Mouse (Mus musculus): Measurements from ENCODE around the gene Flrt2. TPM values are rescaled to one million over a fixed set of nuclear protein-coding genes. Genes with fewer than 3 reads are reported as not detected.

Gene Flrt2
- polyA plus RNA-seq, 1 experiment from 2014 or later = 19.2 TPM

DNA sequence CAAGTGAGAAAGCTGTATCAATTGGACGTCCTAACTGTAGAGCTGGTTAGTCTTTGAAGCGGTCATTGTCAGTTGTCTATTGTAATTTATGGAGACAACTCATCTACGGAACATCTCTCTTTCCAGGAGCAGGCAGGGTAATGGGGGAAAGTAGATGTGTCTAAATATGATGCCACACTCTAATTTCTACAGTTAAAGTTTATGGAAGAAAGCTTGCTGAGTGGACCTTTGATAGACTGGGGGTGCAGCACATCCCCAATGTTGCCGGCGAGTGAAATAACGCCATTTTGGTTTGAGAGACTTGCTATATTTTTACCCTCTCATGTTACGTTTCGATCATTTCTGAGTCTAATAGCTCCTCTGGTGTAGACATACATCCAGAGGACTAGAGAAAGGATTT lies 2.5 kb downstream of the Flrt2 start:
- Histone ChIP-seq H3K4me3 (peak overlapping the region; percentile 95), H3K27ac (peak overlapping the region; percentile 95), H3K36me3 (no peaks in the 10 kb centered on the region), H3K27me3 (no peaks in the 10 kb centered on the region), H3K9me3 (replicated peaks) (no peaks in the 10 kb centered on the region), H3K4me1 (replicated peaks) (peaks cover 37% of the 10 kb centered on the region), H3K9ac (peak overlapping the region; percentile 86), H3K4me2 (peak overlapping the region; percentile 93)
- under 1% methylated on average over 8 of the region's 8 CpGs for WGBS
- no peak for ATAC-seq (replicated peaks; ENCODE audit: insufficient number of reproducible peaks, insufficient read depth, low FRiP score, low read depth)

DNA sequence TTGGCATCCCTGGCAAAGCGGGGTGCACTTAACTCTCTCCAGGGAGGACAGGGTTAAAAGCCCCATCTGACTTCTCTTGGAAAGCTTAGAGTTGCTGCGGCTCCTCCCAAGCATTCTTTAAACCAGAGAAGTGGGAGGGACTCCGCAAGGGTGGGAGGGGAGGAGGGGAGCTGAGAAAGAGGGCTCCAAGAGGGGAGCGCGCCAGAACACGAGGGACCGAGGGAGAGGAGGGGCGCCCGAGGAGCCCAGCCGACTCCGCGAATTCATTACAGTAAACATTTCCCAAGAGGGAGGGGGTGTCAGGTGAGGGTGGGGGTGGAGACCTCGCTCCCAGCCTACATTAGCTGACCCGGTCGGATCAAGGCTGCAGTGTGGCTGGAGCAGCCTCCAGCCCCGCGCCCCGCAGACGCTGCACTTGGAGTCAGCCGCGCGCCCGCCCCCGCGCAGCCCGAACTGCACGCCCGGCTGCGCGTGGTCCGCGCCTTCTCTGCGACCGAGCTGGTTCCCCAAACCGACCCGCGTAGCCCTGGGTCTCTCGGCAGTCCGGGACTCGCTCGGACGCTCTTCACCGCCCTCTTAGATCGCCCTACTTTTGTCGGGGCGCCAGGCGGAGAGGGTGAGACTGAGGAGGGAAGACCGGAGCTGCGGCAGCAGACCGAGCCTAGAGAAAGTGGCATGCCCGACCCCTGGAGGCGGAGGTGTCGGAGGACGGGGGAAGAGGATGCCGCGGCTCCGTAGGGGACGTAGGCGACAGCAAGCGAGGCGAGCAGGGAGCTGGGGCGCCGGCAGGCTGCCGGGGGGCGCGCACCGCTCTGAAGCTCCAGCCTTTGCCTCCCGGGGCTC lies 3.2 kb downstream of the Flrt2 start:
- H3K4me3 ChIP-seq = peak overlapping the region; percentile 95
- ATAC-seq (replicated peaks; ENCODE audit: insufficient number of reproducible peaks, insufficient read depth, low FRiP score, low read depth) = peak; percentile 88
- WGBS = under 1% methylated on average over 68 of the region's 68 CpGs
- H3K4me1 ChIP-seq (replicated peaks) = peaks cover 41% of the 10 kb centered on the region
- H3K27ac ChIP-seq = peak overlapping the region; percentile 95
- no peaks in the 10 kb centered on the region for H3K36me3 ChIP-seq
- peak overlapping the region; percentile 86 for H3K9ac ChIP-seq
- peak overlapping the region; percentile 93 for H3K4me2 ChIP-seq
- H3K9me3 ChIP-seq (replicated peaks) = no peaks in the 10 kb centered on the region
- no peaks in the 10 kb centered on the region for H3K27me3 ChIP-seq

DNA sequence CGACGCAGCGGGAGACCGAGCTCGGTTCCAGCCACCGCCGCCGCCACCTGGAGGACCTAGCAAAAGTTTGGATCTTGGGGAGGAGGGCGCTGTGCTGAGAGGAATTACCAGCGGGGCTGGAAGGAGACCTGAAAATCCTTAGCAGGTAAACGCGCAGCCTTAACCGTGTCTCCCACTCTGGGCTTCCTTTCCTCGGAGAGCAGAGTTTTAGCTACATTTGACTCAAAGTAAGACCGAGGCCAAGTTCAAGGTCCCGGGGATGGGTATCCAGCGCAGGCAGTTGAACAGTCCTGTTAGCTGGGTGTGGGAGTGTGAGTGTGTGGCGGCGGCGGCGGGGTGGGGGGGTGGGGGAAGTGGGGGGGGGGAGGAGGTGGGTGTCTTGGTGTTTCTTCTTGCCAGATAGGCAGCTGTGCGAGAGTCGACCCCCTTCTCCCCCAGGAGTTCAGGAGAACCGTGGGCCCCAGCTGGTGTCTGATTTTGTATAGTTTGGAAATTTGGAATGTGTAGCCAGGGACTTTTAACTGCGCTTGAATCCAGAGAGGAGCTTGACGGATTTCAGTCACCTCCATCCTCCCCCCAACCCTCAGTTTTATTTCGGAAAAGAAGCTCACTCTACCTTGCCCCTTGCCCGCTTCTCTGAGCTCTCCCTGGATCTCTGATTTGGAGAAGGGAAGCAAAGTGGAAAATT lies 4.0 kb downstream of the Flrt2 start:
- Histone ChIP-seq H3K4me3 (peak overlapping the region; percentile 95), H3K36me3 (no peaks in the 10 kb centered on the region), H3K4me1 (replicated peaks) (peaks cover 46% of the 10 kb centered on the region), H3K9ac (peak overlapping the region; percentile 86), H3K4me2 (peak overlapping the region; percentile 93), H3K9me3 (replicated peaks) (no peaks in the 10 kb centered on the region), H3K27me3 (no peaks in the 10 kb centered on the region), H3K27ac (peak overlapping the region; percentile 95)
- WGBS = 1% methylated on average over 28 of the region's 28 CpGs
- ATAC-seq (replicated peaks; ENCODE audit: insufficient number of reproducible peaks, insufficient read depth, low FRiP score, low read depth) = no peak

DNA sequence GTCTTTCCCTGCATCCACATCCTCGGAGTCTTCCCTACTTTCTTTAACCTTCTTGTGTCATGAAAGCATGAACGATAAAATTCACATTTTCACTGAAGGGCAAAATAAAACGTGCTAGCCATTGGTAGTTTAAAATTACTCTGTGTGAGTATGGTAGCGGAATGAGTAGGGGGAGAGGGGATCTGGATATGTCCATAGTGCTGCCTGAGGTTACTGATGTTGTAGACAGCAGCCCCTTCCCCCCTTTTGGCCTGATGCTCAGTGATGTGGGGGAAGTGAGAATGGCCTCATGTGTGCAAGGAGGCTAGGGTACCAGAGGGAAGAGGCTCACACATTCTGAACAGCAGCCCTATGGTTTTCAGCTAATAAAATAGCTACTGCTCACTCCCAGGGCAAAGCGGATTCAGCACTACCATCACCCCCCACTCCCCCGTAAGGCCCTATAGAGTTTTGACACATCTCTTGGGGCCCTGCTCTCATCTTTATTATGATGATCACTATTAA lies 4.5 kb downstream of the Flrt2 start:
- no peak for ATAC-seq (replicated peaks; ENCODE audit: insufficient number of reproducible peaks, insufficient read depth, low FRiP score, low read depth)
- Histone ChIP-seq H3K9me3 (replicated peaks) (no peaks in the 10 kb centered on the region), H3K4me2 (peak overlapping the region; percentile 93), H3K36me3 (no peaks in the 10 kb centered on the region), H3K4me3 (peak overlapping the region; percentile 95), H3K27ac (peak overlapping the region; percentile 95), H3K27me3 (no peaks in the 10 kb centered on the region), H3K4me1 (replicated peaks) (peaks cover 41% of the 10 kb centered on the region), H3K9ac (peak overlapping the region; percentile 86)
- WGBS = 6% methylated on average over 6 of the region's 6 CpGs

DNA sequence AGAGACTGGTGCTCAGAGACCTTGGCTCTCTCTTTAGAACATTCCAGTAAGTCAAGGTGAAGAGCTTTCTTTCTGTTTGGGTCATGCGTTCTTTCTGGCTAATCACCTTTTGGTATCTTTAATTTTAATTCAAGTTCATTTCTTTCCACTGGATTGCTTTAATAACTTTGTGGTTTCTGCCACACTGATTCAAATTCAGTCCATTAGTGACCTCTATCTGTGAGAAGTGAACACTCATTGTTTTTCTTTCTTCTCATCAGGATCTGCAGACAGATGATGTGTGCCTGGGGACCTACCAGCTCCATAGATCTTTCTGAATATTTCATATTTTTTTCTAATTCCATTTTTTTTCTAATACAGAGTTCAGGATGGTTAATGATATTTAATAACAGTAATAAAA lies 6.5 kb downstream of the Flrt2 start:
- Histone ChIP-seq H3K4me1 (replicated peaks) (peaks cover 34% of the 10 kb centered on the region), H3K36me3 (no peaks in the 10 kb centered on the region), H3K27ac (0 out of 2 replicates have a peak overlapping the region, but pooled peaks have one; percentile 6), H3K4me2 (peak overlapping the region; percentile 93), H3K27me3 (no peaks in the 10 kb centered on the region), H3K4me3 (peak overlapping the region; percentile 95), H3K9ac (no peak overlapping the region), H3K9me3 (replicated peaks) (no peaks in the 10 kb centered on the region)
- ATAC-seq (replicated peaks; ENCODE audit: insufficient number of reproducible peaks, insufficient read depth, low FRiP score, low read depth) = no peak
- WGBS = 40% methylated on average over 1 of the region's 1 CpGs

- Histone ChIP-seq H3K9ac (no peak overlapping the region), H3K27me3 (no peaks in the 10 kb centered on the region), H3K9me3 (replicated peaks) (no peaks in the 10 kb centered on the region), H3K4me1 (replicated peaks) (peaks cover 34% of the 10 kb centered on the region), H3K36me3 (no peaks in the 10 kb centered on the region), H3K27ac (peak overlapping the region; percentile 57), H3K4me2 (no peak overlapping the region), H3K4me3 (no peak overlapping the region)
- 22% methylated on average over 2 of the region's 2 CpGs for WGBS
- ATAC-seq (replicated peaks; ENCODE audit: insufficient number of reproducible peaks, insufficient read depth, low FRiP score, low read depth) = no peak
Observed at GRCm38 (mm10) chr12:95700746-95701145, 8.7 kb downstream of the Flrt2 start.

DNA sequence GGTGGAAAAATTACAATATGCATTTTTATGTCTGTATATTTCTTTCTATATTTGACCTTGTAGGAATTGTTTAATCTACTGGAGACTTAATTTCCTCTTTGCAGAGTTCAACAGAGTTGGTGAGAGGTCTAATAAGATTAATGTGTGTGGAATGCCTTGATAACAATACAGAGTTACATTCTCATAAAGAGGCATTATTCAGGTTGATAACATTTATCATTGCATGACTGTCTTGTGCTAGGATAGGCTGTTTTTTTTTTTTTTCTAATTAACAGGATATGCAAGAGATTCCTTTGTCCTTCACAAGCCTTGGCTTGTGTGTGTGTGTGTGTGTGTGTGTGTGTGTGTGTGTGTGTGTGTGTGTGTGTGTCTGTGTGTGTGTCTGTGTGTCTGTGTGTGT lies 9.6 kb downstream of the Flrt2 start:
- Histone ChIP-seq H3K4me1 (replicated peaks) (peaks cover 34% of the 10 kb centered on the region), H3K27me3 (no peaks in the 10 kb centered on the region), H3K4me3 (no peak overlapping the region), H3K9me3 (replicated peaks) (no peaks in the 10 kb centered on the region), H3K27ac (no peak overlapping the region), H3K36me3 (no peaks in the 10 kb centered on the region), H3K9ac (no peak overlapping the region), H3K4me2 (no peak overlapping the region)
- ATAC-seq (replicated peaks; ENCODE audit: insufficient number of reproducible peaks, insufficient read depth, low FRiP score, low read depth) = no peak

DNA sequence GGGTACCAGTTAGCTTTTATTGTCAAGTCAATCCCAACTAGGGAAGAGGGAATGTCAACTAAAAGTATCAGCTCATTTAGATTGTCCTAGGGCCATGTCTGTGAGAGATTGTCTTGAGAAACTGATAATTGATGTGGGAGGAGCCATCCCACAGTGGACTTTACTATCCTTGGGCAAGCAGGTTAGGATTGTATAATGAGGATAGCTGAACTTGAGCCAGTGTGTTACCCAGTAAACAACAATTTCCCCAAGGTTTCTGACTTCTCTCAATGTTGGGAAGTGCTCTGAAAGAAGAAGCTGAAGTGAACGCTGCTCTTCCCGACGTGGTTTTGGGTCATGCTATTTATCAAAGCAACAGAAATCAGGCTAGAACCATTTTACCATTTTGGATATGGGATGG lies 13.0 kb downstream of the Flrt2 start:
- ATAC-seq (replicated peaks; ENCODE audit: insufficient number of reproducible peaks, insufficient read depth, low FRiP score, low read depth) = no peak
- WGBS = 87% methylated on average over 3 of the region's 3 CpGs
- Histone ChIP-seq H3K4me1 (replicated peaks) (peaks cover 15% of the 10 kb centered on the region; the same call in 1 of the 2 replicates), H3K27ac (no peak overlapping the region), H3K27me3 (no peaks in the 10 kb centered on the region), H3K4me3 (no peak overlapping the region), H3K4me2 (no peak overlapping the region), H3K36me3 (no peaks in the 10 kb centered on the region), H3K9ac (no peak overlapping the region), H3K9me3 (replicated peaks) (no peaks in the 10 kb centered on the region)

DNA sequence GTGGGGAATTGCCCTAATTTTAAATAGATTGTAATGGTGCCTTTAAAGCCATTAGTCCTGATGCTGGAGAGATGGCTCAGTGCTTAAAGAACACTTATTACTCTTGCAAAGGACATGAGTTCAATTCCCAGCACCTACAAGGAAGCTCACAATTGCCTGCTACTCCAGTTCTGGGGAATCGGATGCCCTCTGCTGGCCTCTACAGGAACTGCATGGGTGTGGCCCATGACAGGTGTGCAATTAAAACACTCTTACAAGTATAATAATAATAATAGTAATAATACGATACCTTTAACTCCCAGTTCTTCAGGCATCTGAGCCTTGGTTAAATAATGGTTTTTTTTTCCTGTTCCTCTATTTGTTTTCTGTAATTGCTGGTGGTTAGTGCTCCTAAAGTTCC lies 31.2 kb downstream of the Flrt2 start:
- 96% methylated on average over 2 of the region's 2 CpGs for WGBS
- ATAC-seq (replicated peaks; ENCODE audit: insufficient number of reproducible peaks, insufficient read depth, low FRiP score, low read depth) = no peak
- H3K4me1 ChIP-seq (replicated peaks) = peaks cover 10% of the 10 kb centered on the region; the same call in 1 of the 2 replicates

GRCm38 (mm10) chr12:95734075-95734474 lies 42.0 kb downstream of the Flrt2 start:
- Histone ChIP-seq H3K36me3 (no peaks in the 10 kb centered on the region), H3K4me3 (no peak overlapping the region), H3K27me3 (no peaks in the 10 kb centered on the region), H3K9me3 (replicated peaks) (no peaks in the 10 kb centered on the region), H3K4me2 (no peak overlapping the region), H3K9ac (no peak overlapping the region), H3K27ac (no peak overlapping the region), H3K4me1 (replicated peaks) (peaks cover 24% of the 10 kb centered on the region)
- 28% methylated on average over 1 of the region's 1 CpGs for WGBS
- ATAC-seq (replicated peaks; ENCODE audit: insufficient number of reproducible peaks, insufficient read depth, low FRiP score, low read depth) = no peak

More for the DNA sequence above, 31.2 kb downstream of the Flrt2 start:
- H3K9me3 ChIP-seq (replicated peaks) = no peaks in the 10 kb centered on the region
- H3K27ac ChIP-seq = no peak overlapping the region
- H3K9ac ChIP-seq = no peak overlapping the region
- no peaks in the 10 kb centered on the region for H3K36me3 ChIP-seq
- H3K27me3 ChIP-seq = no peaks in the 10 kb centered on the region
- no peak overlapping the region for H3K4me2 ChIP-seq
- H3K4me3 ChIP-seq = no peak overlapping the region

DNA sequence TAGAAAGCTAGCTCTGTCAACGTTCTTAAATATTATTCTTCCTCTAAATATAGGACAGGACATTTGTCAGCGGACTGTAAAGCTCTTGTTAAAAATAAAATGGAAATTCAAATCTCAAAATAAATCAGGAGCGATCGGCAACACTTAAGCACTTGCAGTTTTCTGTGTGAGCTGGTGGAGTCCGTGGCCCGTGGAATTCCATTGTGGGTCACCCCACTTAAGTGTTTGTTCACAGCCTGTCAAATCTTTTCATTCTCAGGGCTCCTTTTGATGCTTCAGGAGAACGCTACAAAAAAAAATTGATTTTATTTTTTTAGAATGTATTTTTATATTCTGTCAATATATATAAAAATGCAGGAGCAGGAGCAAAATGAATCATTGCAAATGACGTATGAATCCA lies 45.5 kb downstream of the Flrt2 start:
- Histone ChIP-seq H3K9ac (no peak overlapping the region), H3K27ac (no peak overlapping the region), H3K9me3 (replicated peaks) (no peaks in the 10 kb centered on the region), H3K27me3 (no peaks in the 10 kb centered on the region), H3K4me1 (replicated peaks) (peaks cover 18% of the 10 kb centered on the region), H3K4me3 (no peak overlapping the region), H3K4me2 (peak overlapping the region; percentile 36), H3K36me3 (no peaks in the 10 kb centered on the region)
- 37% methylated on average over 8 of the region's 8 CpGs for WGBS
- ATAC-seq (replicated peaks; ENCODE audit: insufficient number of reproducible peaks, insufficient read depth, low FRiP score, low read depth) = no peak
